Mouse (Mus musculus): Measurements from ENCODE around the gene Spag5. TPM values are rescaled to one million over a fixed set of nuclear protein-coding genes. Genes with fewer than 3 reads are reported as not detected.

The Spag5 gene
- total and polyA plus RNA-seq, 2 experiments from 2014 or later, result 9.1 to 26.7 TPM

DNA sequence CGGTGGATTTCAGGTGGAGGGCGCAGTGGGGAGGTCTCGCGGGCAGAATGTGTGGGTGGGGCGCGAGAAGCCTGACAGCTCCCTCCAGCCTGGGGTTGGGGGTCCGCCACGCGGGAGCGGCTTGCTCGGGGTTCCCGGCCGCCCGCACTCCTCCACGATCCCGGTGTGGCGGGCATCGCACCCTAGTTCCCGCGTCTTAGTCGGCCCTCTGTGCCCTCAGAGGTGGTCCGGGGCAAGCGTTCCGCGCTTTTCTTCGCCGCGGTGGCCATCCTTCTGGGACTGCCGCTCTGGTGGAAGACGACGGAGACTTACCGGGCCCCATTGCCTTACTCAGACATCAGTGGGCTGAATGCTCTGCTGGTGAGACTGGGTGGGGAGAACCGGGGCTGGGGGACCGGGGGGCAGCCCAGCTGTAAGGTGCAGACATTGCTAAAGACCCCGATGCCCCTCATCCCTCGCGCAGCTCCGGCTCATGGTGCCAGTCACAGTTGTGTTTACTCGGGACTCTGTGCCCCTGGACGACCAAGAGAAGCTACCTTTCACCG, 27.3 kb downstream of the Spag5 start:
- DNase-seq (ENCODE audit: low spot score) (no peak), ATAC-seq (peak; percentile 69)
- Histone ChIP-seq H3K27me3 (ENCODE audit: insufficient read depth, low read length) (no peaks in the 10 kb centered on the region), H3K36me3 (ENCODE audit: insufficient read depth, low read length) (peaks cover 4% of the 10 kb centered on the region; the same call in 1 of the 2 replicates), H3K9me3 (ENCODE audit: low read length) (no peaks in the 10 kb centered on the region), H3K4me2 (ENCODE audit: low read depth, low read length) (peak overlapping the region; percentile 88), H3K4me1 (ENCODE audit: insufficient read depth, low read length) (peaks cover 8% of the 10 kb centered on the region), H3K4me3 (ENCODE audit: low read length) (peak overlapping the region; percentile 81), H3K9ac (replicated peaks; ENCODE audit: low read length) (peak overlapping the region; percentile 85), H3K27ac (peak overlapping the region; percentile 43)
- no peak for TF ChIP-seq CTCF (IDR thresholded peaks at IDR 0.05; ENCODE audit: low read depth)
- under 1% methylated on average over 35 of the region's 41 CpGs for WGBS

GRCm38 (mm10) chr11:78332676-78333075, 31.3 kb downstream of the Spag5 start:
- Histone ChIP-seq H3K36me3 (ENCODE audit: insufficient read depth, low read length) (peaks cover 18% of the 10 kb centered on the region), H3K4me3 (ENCODE audit: low read length) (no peak overlapping the region), H3K9ac (replicated peaks; ENCODE audit: low read length) (no peak overlapping the region), H3K4me2 (ENCODE audit: low read depth, low read length) (no peak overlapping the region), H3K9me3 (ENCODE audit: low read length) (no peaks in the 10 kb centered on the region), H3K27me3 (ENCODE audit: insufficient read depth, low read length) (no peaks in the 10 kb centered on the region), H3K4me1 (ENCODE audit: insufficient read depth, low read length) (no peaks in the 10 kb centered on the region), H3K27ac (no peak overlapping the region)
- DNase-seq (ENCODE audit: low spot score) (no peak), ATAC-seq (no peak)
- TF ChIP-seq CTCF (IDR thresholded peaks at IDR 0.05; ENCODE audit: low read depth), result no peak
- WGBS, result 93% methylated on average over 12 of the region's 12 CpGs

- peaks cover 22% of the 10 kb centered on the region for H3K36me3 ChIP-seq (ENCODE audit: insufficient read depth, low read length)
- no peak overlapping the region for H3K27ac ChIP-seq
- no peak overlapping the region for H3K9ac ChIP-seq (replicated peaks; ENCODE audit: low read length)
- H3K4me2 ChIP-seq (ENCODE audit: low read depth, low read length), result no peak overlapping the region
- TF ChIP-seq CTCF (IDR thresholded peaks at IDR 0.05; ENCODE audit: low read depth), result no peak
- DNase-seq (ENCODE audit: low spot score), result no peak
- no peak for ATAC-seq
- H3K4me1 ChIP-seq (ENCODE audit: insufficient read depth, low read length), result no peaks in the 10 kb centered on the region
- H3K4me3 ChIP-seq (ENCODE audit: low read length), result no peak overlapping the region
- no peaks in the 10 kb centered on the region for H3K27me3 ChIP-seq (ENCODE audit: insufficient read depth, low read length)
- 96% methylated on average over 5 of the region's 5 CpGs for WGBS
- no peaks in the 10 kb centered on the region for H3K9me3 ChIP-seq (ENCODE audit: low read length)
Observed at GRCm38 (mm10) chr11:78333992-78334391, 32.7 kb downstream of the Spag5 start.

DNA sequence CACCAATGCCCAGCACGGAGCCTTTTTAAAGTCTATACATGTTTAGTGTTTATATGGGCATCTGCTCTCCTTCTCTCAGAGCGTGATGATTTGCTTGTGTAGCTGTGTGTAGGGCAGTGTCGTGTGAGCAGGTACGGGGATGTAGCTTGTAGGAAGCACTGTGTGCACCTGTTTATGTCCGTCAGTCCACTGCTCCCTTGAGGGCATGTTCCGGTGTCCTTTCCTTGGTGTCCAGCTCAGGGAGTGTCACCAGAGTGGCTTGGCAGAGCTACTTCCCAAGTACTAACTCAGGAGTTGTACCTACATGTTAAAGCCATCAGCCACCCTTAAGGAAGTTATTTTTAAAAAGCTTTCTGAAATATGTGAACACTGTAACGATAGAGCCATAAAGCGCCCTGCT, 35.7 kb downstream of the Spag5 start:
- DNase-seq (ENCODE audit: low spot score) (no peak), ATAC-seq (no peak)
- no peak overlapping the region for H3K4me3 ChIP-seq (ENCODE audit: low read length)
- no peak overlapping the region for H3K27ac ChIP-seq
- H3K4me2 ChIP-seq (ENCODE audit: low read depth, low read length), result no peak overlapping the region
- H3K9ac ChIP-seq (replicated peaks; ENCODE audit: low read length), result no peak overlapping the region
- H3K27me3 ChIP-seq (ENCODE audit: insufficient read depth, low read length), result no peaks in the 10 kb centered on the region
- peaks cover 46% of the 10 kb centered on the region for H3K36me3 ChIP-seq (ENCODE audit: insufficient read depth, low read length)
- H3K9me3 ChIP-seq (ENCODE audit: low read length), result no peaks in the 10 kb centered on the region
- TF ChIP-seq CTCF (IDR thresholded peaks at IDR 0.05; ENCODE audit: low read depth), result no peak
- no peaks in the 10 kb centered on the region for H3K4me1 ChIP-seq (ENCODE audit: insufficient read depth, low read length)
- 96% methylated on average over 8 of the region's 8 CpGs for WGBS

DNA sequence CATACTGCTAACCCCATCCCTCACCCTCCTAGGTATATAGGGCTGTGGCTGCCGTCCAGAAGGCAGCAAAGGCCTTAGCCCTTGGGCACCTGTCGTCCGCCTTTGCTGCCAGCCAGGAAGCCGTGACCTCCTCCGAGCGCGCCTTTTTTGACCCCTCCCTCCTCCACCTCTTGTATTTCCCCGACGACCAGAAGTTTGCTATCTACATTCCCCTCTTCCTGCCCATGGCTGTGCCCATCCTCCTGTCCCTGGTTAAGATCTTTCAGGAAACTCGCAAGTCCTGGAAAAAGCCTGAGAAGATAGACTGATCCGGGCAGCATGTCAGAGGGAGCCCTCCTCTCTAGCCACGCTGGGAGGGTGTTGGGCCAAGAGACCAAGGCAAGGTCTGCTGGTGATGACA, 40.4 kb downstream of the Spag5 start:
- 82% methylated on average over 12 of the region's 12 CpGs for WGBS
- no peak overlapping the region for H3K9ac ChIP-seq (replicated peaks; ENCODE audit: low read length)
- DNase-seq (ENCODE audit: low spot score) (no peak), ATAC-seq (no peak)
- no peak overlapping the region for H3K27ac ChIP-seq
- no peaks in the 10 kb centered on the region for H3K9me3 ChIP-seq (ENCODE audit: low read length)
- no peaks in the 10 kb centered on the region for H3K27me3 ChIP-seq (ENCODE audit: insufficient read depth, low read length)
- no peak overlapping the region for H3K4me2 ChIP-seq (ENCODE audit: low read depth, low read length)
- TF ChIP-seq CTCF (IDR thresholded peaks at IDR 0.05; ENCODE audit: low read depth), result no peak
- H3K4me1 ChIP-seq (ENCODE audit: insufficient read depth, low read length), result peaks cover 15% of the 10 kb centered on the region; the same call in 1 of the 2 replicates
- no peak overlapping the region for H3K4me3 ChIP-seq (ENCODE audit: low read length)
- H3K36me3 ChIP-seq (ENCODE audit: insufficient read depth, low read length), result peaks cover 32% of the 10 kb centered on the region

DNA sequence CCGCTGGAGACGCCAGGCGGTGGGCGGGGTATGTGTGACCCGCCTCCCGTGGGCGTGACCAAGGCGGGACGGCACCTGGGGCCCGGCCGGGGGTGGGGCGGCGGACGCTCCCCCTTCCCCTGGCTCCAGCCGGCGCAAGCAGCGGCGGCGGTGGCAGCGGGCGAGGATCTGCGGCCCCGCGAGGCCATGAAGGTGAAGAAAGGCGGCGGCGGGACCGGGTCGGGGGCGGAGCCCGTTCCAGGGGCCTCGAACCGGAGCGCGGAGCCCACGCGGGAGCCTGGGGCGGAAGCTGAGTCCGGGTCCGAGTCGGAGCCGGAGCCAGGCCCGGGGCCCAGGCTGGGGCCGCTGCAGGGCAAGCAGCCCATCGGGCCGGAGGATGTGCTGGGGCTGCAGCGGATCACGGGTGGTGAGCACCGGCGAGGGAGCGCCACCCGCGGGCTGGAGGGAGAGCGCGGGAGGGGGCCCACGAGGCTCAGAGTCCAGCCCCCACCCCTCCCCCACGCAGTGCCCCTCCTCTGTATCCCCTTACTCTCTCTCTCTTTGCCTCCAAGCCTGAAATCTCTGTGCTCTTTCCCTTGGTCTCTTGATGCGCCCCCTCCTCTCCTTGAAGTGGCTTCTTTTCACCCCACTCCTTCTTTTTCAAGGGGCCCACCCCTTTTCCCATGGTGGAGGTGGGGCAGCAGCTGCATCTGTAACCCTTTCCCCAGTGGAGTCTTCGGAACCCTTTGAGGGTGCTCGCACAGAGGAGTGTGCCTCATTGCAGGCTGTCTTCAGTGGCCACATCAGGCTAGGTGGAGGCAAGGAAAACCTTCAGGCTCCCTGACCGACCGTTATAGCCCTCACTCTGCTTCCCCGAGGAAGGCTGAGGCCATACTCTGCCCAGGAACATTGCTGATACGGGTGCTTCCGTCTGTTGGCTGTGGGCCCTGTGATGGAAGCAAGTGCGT, 42.3 kb downstream of the Spag5 start, which contains the start of gene Unc119:
Gene Unc119 (plus strand): TSS at position 102 of the 947 bp plus-strand sequence.
- DNase-seq (ENCODE audit: low spot score) (peak; percentile 89), ATAC-seq (peak; percentile 70)
- Histone ChIP-seq H3K9me3 (ENCODE audit: low read length) (no peaks in the 10 kb centered on the region), H3K4me3 (ENCODE audit: low read length) (peak within 1 kb of the TSS; percentile 86), H3K36me3 (ENCODE audit: insufficient read depth, low read length) (peaks cover 26% of the 10 kb centered on the region), H3K27ac (peak within 1 kb of the TSS; percentile 86), H3K27me3 (ENCODE audit: insufficient read depth, low read length) (no peaks in the 10 kb centered on the region), H3K9ac (replicated peaks; ENCODE audit: low read length) (peak within 1 kb of the TSS; percentile 93), H3K4me2 (ENCODE audit: low read depth, low read length) (peak within 1 kb of the TSS; percentile 83), H3K4me1 (ENCODE audit: insufficient read depth, low read length) (peaks cover 15% of the 10 kb centered on the region; the same call in 1 of the 2 replicates)
- TF ChIP-seq CTCF (IDR thresholded peaks at IDR 0.05; ENCODE audit: low read depth), result no peak
- 1% methylated on average over 59 of the region's 66 CpGs for WGBS
